Comparison of ENCODE assay signal across 15 mouse cellular contexts in genomic region chr3:146734907-146735629, GRCm38 (mm10). TPM values are rescaled to one million over a fixed set of nuclear protein-coding genes. Genes with fewer than 3 reads are reported as not detected.
A peak's percentile ranks its signal among the peaks of the same experiment; 100 is the strongest.
DNase-seq lines count a peak whose midpoint lies in the region; ATAC-seq and TF ChIP-seq lines count a peak whose summit lies in the region.
"Had no signal": no experiment of that assay in that cellular context is flagged by ENCODE, and none has a peak within 500 bp of the region (broad histone marks: within the 10 kb centered on the region; RNA-seq: fewer than 3 reads in every experiment).

No protein-coding gene starts in this region.

- H3K4me2 ChIP-seq in heart, embryonic 13.5 days, result peak overlapping the region; percentile 3; the same call in 1 of the 2 replicates
- no peak overlapping the region for H3K4me2 ChIP-seq in liver, embryonic 14.5 days (ENCODE audit: low read depth)
- no peak overlapping the region for H3K4me2 ChIP-seq in forebrain, embryonic 11.5 days (ENCODE audit: low read depth, low read length, severe bottlenecking)
- H3K4me2 ChIP-seq: lung, embryonic 15.5 days had no signal

- ATAC-seq in heart, embryonic 13.5 days (ENCODE audit: extremely low read depth, insufficient number of reproducible peaks, low FRiP score, low TSS enrichment), result no peak
- peak; percentile 87 for ATAC-seq in G1E (ENCODE audit: extremely low read depth, insufficient number of reproducible peaks, low FRiP score, poor library complexity, severe bottlenecking)
- peak; percentile 79 for ATAC-seq in common myeloid progenitor, adult 5-6 weeks (replicated peaks; ENCODE audit: low read depth, poor library complexity, severe bottlenecking)
- ATAC-seq in liver, embryonic 14.5 days (ENCODE audit: insufficient read depth), result peak; percentile 66; the same call in 1 of the 2 replicates
- ATAC-seq in cerebellum, adult (ENCODE audit: insufficient number of reproducible peaks, low FRiP score, low TSS enrichment), result no peak
- no peak for ATAC-seq in forebrain, embryonic 11.5 days (replicated peaks; ENCODE audit: low FRiP score)
- ATAC-seq: inflammation-experienced regulatory T-cells, adult 6 months had no signal

- no peak overlapping the region for H3K9ac ChIP-seq in heart, embryonic 13.5 days
- no peak overlapping the region for H3K9ac ChIP-seq in liver, embryonic 14.5 days (replicated peaks)
- H3K9ac ChIP-seq in forebrain, embryonic 11.5 days (ENCODE audit: low read length), result no peak overlapping the region
- H3K9ac ChIP-seq: lung, embryonic 15.5 days had no signal

- H3K4me1 ChIP-seq in heart, embryonic 13.5 days, result peaks cover 26% of the 10 kb centered on the region
- peaks cover 12% of the 10 kb centered on the region for H3K4me1 ChIP-seq in G1E (ENCODE audit: insufficient read depth, low read depth, low read length)
- peaks cover 0 to 14% of the 10 kb centered on the region in 2 experiments; a peak in 3 of 4 replicates for H3K4me1 ChIP-seq in liver, embryonic 14.5 days (replicated peaks; ENCODE audit: control insufficient read depth in 2 of 2, insufficient read depth in 2 of 2, low read length in 1 of 2)
- no peaks in the 10 kb centered on the region for H3K4me1 ChIP-seq in forebrain, embryonic 11.5 days (replicated peaks; ENCODE audit: control insufficient read depth, insufficient read depth, low read length)
- H3K4me1 ChIP-seq: hindbrain, embryonic 10.5 days; lung, embryonic 15.5 days; midbrain, embryonic 10.5 days had no signal

- H3K27me3 ChIP-seq in heart, embryonic 13.5 days (replicated peaks), result no peaks in the 10 kb centered on the region
- H3K27me3 ChIP-seq in G1E (ENCODE audit: insufficient read depth, low read length), result no peaks in the 10 kb centered on the region
- no peaks in the 10 kb centered on the region for H3K27me3 ChIP-seq in liver, embryonic 14.5 days (ENCODE audit: control insufficient read depth, insufficient read depth, low read length)
- no peaks in the 10 kb centered on the region for H3K27me3 ChIP-seq in forebrain, embryonic 11.5 days (ENCODE audit: control insufficient read depth, insufficient read depth, low read length)
- H3K27me3 ChIP-seq: lung, embryonic 15.5 days had no signal

- H3K36me3 ChIP-seq in heart, embryonic 13.5 days, result peaks cover 56% of the 10 kb centered on the region
- peaks cover 71% of the 10 kb centered on the region for H3K36me3 ChIP-seq in G1E (replicated peaks)
- no peaks in the 10 kb centered on the region; the same call in 1 of the 2 replicates for H3K36me3 ChIP-seq in liver, embryonic 14.5 days (replicated peaks; ENCODE audit: control insufficient read depth, insufficient read depth, low read depth)
- H3K36me3 ChIP-seq in forebrain, embryonic 11.5 days (ENCODE audit: control insufficient read depth, insufficient read depth, low read length), result peaks cover 3% of the 10 kb centered on the region; the same call in 1 of the 2 replicates

- TF ChIP-seq EP300 in liver, embryonic 14.5 days (IDR thresholded peaks at IDR 0.05; ENCODE audit: low read depth), result no peak

- H3K9me3 ChIP-seq in heart, embryonic 13.5 days, result no peaks in the 10 kb centered on the region
- H3K9me3 ChIP-seq in G1E (replicated peaks), result no peaks in the 10 kb centered on the region
- no peaks in the 10 kb centered on the region for H3K9me3 ChIP-seq in liver, embryonic 14.5 days (ENCODE audit: control insufficient read depth, low read length)
- no peaks in the 10 kb centered on the region for H3K9me3 ChIP-seq in forebrain, embryonic 11.5 days (ENCODE audit: control insufficient read depth, low read length)
- H3K9me3 ChIP-seq: hindbrain, embryonic 10.5 days; lung, embryonic 15.5 days; midbrain, embryonic 10.5 days had no signal

- no peak for TF ChIP-seq CTCF in G1E (IDR thresholded peaks at IDR 0.05; ENCODE audit: low read depth, low read length)
- TF ChIP-seq CTCF in liver, embryonic 14.5 days (IDR thresholded peaks at IDR 0.05; ENCODE audit: low read depth), result no peak

- peak overlapping the region; percentile 26 for H3K27ac ChIP-seq in heart, embryonic 13.5 days (replicated peaks)
- no peak overlapping the region for H3K27ac ChIP-seq in liver, embryonic 14.5 days
- H3K27ac ChIP-seq in forebrain, embryonic 11.5 days (ENCODE audit: low read depth, low read length), result no peak overlapping the region
- H3K27ac ChIP-seq: hindbrain, embryonic 10.5 days; layer of hippocampus, adult 2 months; lung, embryonic 15.5 days; midbrain, embryonic 10.5 days had no signal

- no peak for DNase-seq in heart, adult 9 months (ENCODE audit: low spot score in 2 of 2)
- no peak for DNase-seq in G1E (ENCODE audit: low spot score)
- no peak for DNase-seq in liver, embryonic 14.5 days (ENCODE audit: low read depth in 3 of 3, low spot score in 3 of 3)
- DNase-seq in forebrain, embryonic 11.5 days (ENCODE audit: low spot score), result no peak
- DNase-seq: cerebellum, adult 2 months had no signal

- no peak overlapping the region for H3K4me3 ChIP-seq in heart, embryonic 13.5 days
- no peak overlapping the region for H3K4me3 ChIP-seq in G1E (ENCODE audit: low read depth, low read length)
- no peak overlapping the region for H3K4me3 ChIP-seq in liver, embryonic 14.5 days (ENCODE audit: insufficient read depth in 1 of 2, low read depth in 2 of 2, low read length in 2 of 2)
- no peak overlapping the region for H3K4me3 ChIP-seq in forebrain, embryonic 11.5 days (ENCODE audit: low read depth, low read length)
- H3K4me3 ChIP-seq: hindbrain, embryonic 10.5 days; layer of hippocampus, adult 2 months; lung, embryonic 15.5 days; midbrain, embryonic 10.5 days had no signal

- 36% methylated on average over 9 of the region's 9 CpGs for WGBS in heart, embryonic 13.5 days
- 37% methylated on average over 9 of the region's 9 CpGs for WGBS in liver, embryonic 14.5 days (ENCODE audit: insufficient replicate concordance)
- 91% methylated on average over 9 of the region's 9 CpGs for WGBS in forebrain, embryonic 11.5 days

RNA-seq across cellular contexts. Expression of gene Samd13, which starts 49.7 kb away (rescaled TPM):
- 2.3 and 2.8 TPM in 2 replicates for polyA plus RNA-seq in heart, embryonic 13.5 days (2015; fragmentation: Nextera tagmentation; extraction: Ambion mirVana)
- total RNA-seq in G1E (2014; fragmentation: Nextera tagmentation) (not detected in 2 replicates), G1E (2017) (1.8 and 2.1 TPM in 2 replicates)
- 0.09 and 0.10 TPM in 2 replicates for polyA plus RNA-seq in G1E (2012)
- total RNA-seq in common myeloid progenitor, adult 5-6 weeks (2017), result 1.7 and 4.2 TPM in 2 replicates
- 0.06 and 0.27 TPM in 2 replicates for polyA plus RNA-seq in liver, embryonic 14.5 days (2012; rRNA removed)
- 0.15 TPM in 1 of 2 replicates, not detected in the other for polyA plus RNA-seq in liver, embryonic 14.5 days (2014; fragmentation: Nextera tagmentation; extraction: Ambion mirVana)
- polyA plus RNA-seq in forebrain, embryonic 11.5 days (2014; fragmentation: Nextera tagmentation; extraction: Ambion mirVana), result 0.52 and 0.97 TPM in 2 replicates
- total RNA-seq: left cerebral cortex, postnatal 14 days; neutrophil, adult 5-6 weeks had no signal
- polyA plus RNA-seq: cerebellum, adult 2 months had no signal

Comparison
In these comparisons a context has a peak if more than half of its experiments do, and no peak if none do; other contexts are left out.
1. ATAC-seq: peak in G1E (single experiment), common myeloid progenitor, adult 5-6 weeks (single experiment) and liver, embryonic 14.5 days (single experiment); none in heart, embryonic 13.5 days (single experiment), cerebellum, adult (single experiment) and forebrain, embryonic 11.5 days (single experiment).